Mouse (Mus musculus) MEL (cell line): Measurements from ENCODE around the gene Gpr27. TPM values are rescaled to one million over a fixed set of nuclear protein-coding genes. Genes with fewer than 3 reads are reported as not detected.

Experiments
- DNase-seq: peaks from one replicate; pipeline ENCODE4 v3.0.0; 2011; ENCODE audit warnings: low read depth, low spot score
- H3K27ac ChIP-seq: 2 replicates; pipeline ENCODE4 v1.5.1; 2012; ENCODE audit warnings: low read depth, mild to moderate bottlenecking, control low read depth, low read length, moderate library complexity; ENCODE audit not compliant: control insufficient read depth
- H3K27me3 ChIP-seq, 2 experiments: fragments of 150-350 bp in 1 of 2; sonication (generic) in 1 of 2; 2 replicates each; pipeline ENCODE4 v1.6.1; 2012; ENCODE audit warnings: low read length in 2 of 2, mild to moderate bottlenecking in 2 of 2, improper control_type of control experiment in 1 of 2, moderate library complexity in 1 of 2; ENCODE audit not compliant: insufficient read depth in 2 of 2, control insufficient read depth in 1 of 2
- H3K36me3 ChIP-seq, 2 experiments: 2 replicates each; pipeline ENCODE4 v1.6.1; 2012 to 2014; ENCODE audit warnings: low read length in 2 of 2, improper control_type of control experiment in 1 of 2, inconsistent platforms in 1 of 2, mild to moderate bottlenecking in 1 of 2; ENCODE audit not compliant: insufficient read depth in 2 of 2, control insufficient read depth in 1 of 2
- H3K4me1 ChIP-seq, 2 experiments: fragments of 150-350 bp in 1 of 2; sonication (generic) in 1 of 2; 2 replicates each; pipeline ENCODE4 v1.6.1; 2012; ENCODE audit warnings: low read length in 2 of 2, improper control_type of control experiment in 1 of 2, mild to moderate bottlenecking in 1 of 2; ENCODE audit not compliant: insufficient read depth in 2 of 2, control insufficient read depth in 1 of 2
- H3K4me3 ChIP-seq, 2 experiments: fragments of 150-350 bp in 1 of 2; sonication (generic) in 1 of 2; 2 replicates each; pipeline ENCODE4 v1.5.1; 2012; ENCODE audit warnings: low read depth in 2 of 2, low read length in 2 of 2, mild to moderate bottlenecking in 2 of 2, moderate library complexity in 2 of 2, control low read depth in 1 of 2, improper control_type of control experiment in 1 of 2; ENCODE audit not compliant: control insufficient read depth in 1 of 2, insufficient read depth in 1 of 2
- H3K79me2 ChIP-seq: 2 replicates; pipeline ENCODE4 v1.6.1; 2012; ENCODE audit warnings: mild to moderate bottlenecking, low read length, moderate library complexity; ENCODE audit not compliant: control insufficient read depth, poor library complexity, insufficient read depth
- H3K9ac ChIP-seq: 2 replicates; pipeline ENCODE4 v1.6.1; 2012; ENCODE audit warnings: low read depth, mild to moderate bottlenecking, control low read depth, low read length, moderate library complexity; ENCODE audit not compliant: control insufficient read depth, poor library complexity, severe bottlenecking
- H3K9me3 ChIP-seq: fragments of 150-350 bp; sonication (generic); replicated peaks from 2 replicates; pipeline ENCODE4 v1.6.1; 2012; ENCODE audit warnings: mild to moderate bottlenecking, low read length, improper control_type of control experiment, moderate library complexity; ENCODE audit not compliant: insufficient read depth
- CHD1 ChIP-seq: IDR thresholded peaks from 2 replicates; pipeline ENCODE4 v1.6.1; 2012; ENCODE audit warnings: low read depth, mild to moderate bottlenecking, inconsistent platforms, low read length, improper control_type of control experiment
- CHD2 ChIP-seq: IDR thresholded peaks from 2 replicates; pipeline ENCODE4 v1.6.1; 2011; ENCODE audit warnings: low read length, improper control_type of control experiment
- CTCF ChIP-seq, 3 experiments: IDR thresholded peaks in 2 of 3; conservative IDR thresholded peaks in 1 of 3; 2 replicates each; pipeline ENCODE4 v1.5.1; 2011 to 2012; ENCODE audit warnings: low read length in 3 of 3, low read depth in 2 of 3, mild to moderate bottlenecking in 2 of 3, improper control_type of control experiment in 1 of 3, inconsistent platforms in 1 of 3, mixed read lengths in 1 of 3, moderate library complexity in 1 of 3; ENCODE audit not compliant: control insufficient read depth in 1 of 3, insufficient read depth in 1 of 3, poor library complexity in 1 of 3, severe bottlenecking in 1 of 3
- E2F4 ChIP-seq: IDR thresholded peaks from 2 replicates; pipeline ENCODE4 v1.6.1; 2011; ENCODE audit warnings: low read depth, low read length, improper control_type of control experiment, borderline replicate concordance
- EP300 ChIP-seq, 2 experiments: IDR thresholded peaks; 2 replicates each; pipeline ENCODE4 v1.6.1; 2011; ENCODE audit warnings: improper control_type of control experiment in 2 of 2, low read length in 2 of 2, low read depth in 1 of 2, mild to moderate bottlenecking in 1 of 2
- GABPA ChIP-seq: IDR thresholded peaks from 2 replicates; pipeline ENCODE4 v1.6.1; 2012; ENCODE audit warnings: low read depth, mild to moderate bottlenecking, inconsistent platforms, low read length, improper control_type of control experiment, moderate library complexity
- HCFC1 ChIP-seq: IDR thresholded peaks from 2 replicates; pipeline ENCODE4 v1.6.1; 2012; ENCODE audit warnings: low read depth, mild to moderate bottlenecking, inconsistent platforms, low read length, improper control_type of control experiment, moderate library complexity
- KAT2A ChIP-seq: conservative IDR thresholded peaks from 2 replicates; pipeline ENCODE4 v1.6.1; 2012; ENCODE audit warnings: low read depth, low read length, improper control_type of control experiment, inconsistent platforms
- MEF2A ChIP-seq: IDR thresholded peaks from 2 replicates; pipeline ENCODE4 v1.6.1; 2014; ENCODE audit warnings: low read depth, mild to moderate bottlenecking, inconsistent platforms, low read length, improper control_type of control experiment; ENCODE audit not compliant: poor library complexity, insufficient replicate concordance, severe bottlenecking; ENCODE audit errors: extremely low read depth
- POLR2AphosphoS5 ChIP-seq: IDR thresholded peaks from 2 replicates; pipeline ENCODE4 v1.6.1; 2012; ENCODE audit warnings: low read depth, borderline replicate concordance, mild to moderate bottlenecking, inconsistent platforms, low read length, moderate library complexity, mixed read lengths
- RAD21 ChIP-seq: IDR thresholded peaks from 2 replicates; pipeline ENCODE4 v1.6.1; 2011; ENCODE audit warnings: mild to moderate bottlenecking, low read depth, low read length, improper control_type of control experiment
- SIN3A ChIP-seq: IDR thresholded peaks from 2 replicates; pipeline ENCODE4 v1.6.1; 2012; ENCODE audit warnings: low read length, improper control_type of control experiment, inconsistent platforms
- SMC3 ChIP-seq: IDR thresholded peaks from 2 replicates; pipeline ENCODE4 v1.6.1; 2011; ENCODE audit warnings: low read depth, low read length, improper control_type of control experiment
- TAL1 ChIP-seq: IDR thresholded peaks from 2 replicates; pipeline ENCODE4 v1.6.1; 2012; ENCODE audit warnings: mild to moderate bottlenecking, inconsistent platforms, low read length, moderate library complexity, mixed read lengths
- UBTF ChIP-seq: IDR thresholded peaks from 2 replicates; pipeline ENCODE4 v1.6.1; 2012; ENCODE audit warnings: low read depth, mild to moderate bottlenecking, inconsistent platforms, low read length, improper control_type of control experiment, moderate library complexity, borderline replicate concordance; ENCODE audit not compliant: insufficient read depth
- USF2 ChIP-seq, 2 experiments: IDR thresholded peaks; 2 replicates each; pipeline ENCODE4 v1.6.1; 2011 to 2012; ENCODE audit warnings: improper control_type of control experiment in 2 of 2, low read length in 2 of 2, borderline replicate concordance in 1 of 2, inconsistent platforms in 1 of 2, low read depth in 1 of 2, mild to moderate bottlenecking in 1 of 2; ENCODE audit not compliant: insufficient read depth in 1 of 2
- ZNF384 ChIP-seq: IDR thresholded peaks from 2 replicates; pipeline ENCODE4 v1.6.1; 2012; ENCODE audit warnings: low read depth, mild to moderate bottlenecking, inconsistent platforms, low read length, improper control_type of control experiment
- polyA plus RNA-seq, 2 experiments: library from polyadenylated mRNA; stranded (reverse) in 1 of 2; unstranded in 1 of 2; fragments of >175 nt in 1 of 2; fragments of >200 nt in 1 of 2; gene quantifications; 2 replicates each; pipeline versions ENCODE4 v1.2.1 to v1.2.4; 2012; ENCODE audit warnings: low replicate concordance in 2 of 2, low read depth in 1 of 2; ENCODE audit not compliant: insufficient read length in 2 of 2, insufficient read depth in 1 of 2, missing spikeins in 1 of 2
- total RNA-seq: library from RNA; depleted of rRNA; stranded (reverse); fragments of 300-350 nt; gene quantifications from 2 replicates; pipeline ENCODE4 v1.2.3, GENCODE M21; 2012

The Gpr27 gene
- total and polyA plus RNA-seq, 3 experiments, result not detected

- H3K9ac ChIP-seq, result no peak overlapping the region
- no peak overlapping the region for H3K27ac ChIP-seq
- no peaks in the 10 kb centered on the region for H3K4me1 ChIP-seq
- H3K4me3 ChIP-seq, result no peak overlapping the region
- H3K27me3 ChIP-seq, result no peaks in the 10 kb centered on the region; a peak in 1 of 4 replicates
- DNase-seq, result no peak
- H3K79me2 ChIP-seq, result no peaks in the 10 kb centered on the region
- no peaks in the 10 kb centered on the region for H3K36me3 ChIP-seq
- TF ChIP-seq CHD1 (no peak), ZNF384 (no peak), E2F4 (no peak), CTCF (IDR thresholded peaks at IDR 0.05 in 2 of 3, conservative IDR thresholded peaks at IDR 0.05 in 1 of 3; ENCODE audit: control insufficient read depth in 1 of 3, insufficient read depth in 1 of 3, low read depth in 2 of 3, low read length in 3 of 3, poor library complexity in 1 of 3, severe bottlenecking in 1 of 3) (peak in 1 of 3 experiments; percentile 5; a peak in 1 of 6 replicates), RAD21 (peak; percentile 11; the same call in 1 of the 2 replicates), HCFC1 (no peak), EP300 (IDR thresholded peaks at IDR 0.05; ENCODE audit: low read depth in 1 of 2, low read length in 2 of 2) (no peak)
- TF ChIP-seq, all 39 proteins: peak for 2
- no peaks in the 10 kb centered on the region for H3K9me3 ChIP-seq
Measured at GRCm38 (mm10) chr6:99652341-99652740, 40.1 kb upstream of the Gpr27 start.

- Histone ChIP-seq H3K9me3 (no peaks in the 10 kb centered on the region), H3K27me3 (no peaks in the 10 kb centered on the region; a peak in 1 of 4 replicates), H3K27ac (no peak overlapping the region), H3K4me1 (no peaks in the 10 kb centered on the region), H3K4me3 (no peak overlapping the region), H3K79me2 (no peaks in the 10 kb centered on the region), H3K36me3 (no peaks in the 10 kb centered on the region), H3K9ac (no peak overlapping the region)
- no peak for DNase-seq
- no peak for TF ChIP-seq USF2 (IDR thresholded peaks at IDR 0.05; ENCODE audit: borderline replicate concordance in 1 of 2, insufficient read depth in 1 of 2, low read depth in 1 of 2, low read length in 2 of 2)
- TF ChIP-seq KAT2A, result no peak
- TF ChIP-seq SMC3, result no peak
Measured at GRCm38 (mm10) chr6:99654343-99654742, 38.1 kb upstream of the Gpr27 start.

DNA sequence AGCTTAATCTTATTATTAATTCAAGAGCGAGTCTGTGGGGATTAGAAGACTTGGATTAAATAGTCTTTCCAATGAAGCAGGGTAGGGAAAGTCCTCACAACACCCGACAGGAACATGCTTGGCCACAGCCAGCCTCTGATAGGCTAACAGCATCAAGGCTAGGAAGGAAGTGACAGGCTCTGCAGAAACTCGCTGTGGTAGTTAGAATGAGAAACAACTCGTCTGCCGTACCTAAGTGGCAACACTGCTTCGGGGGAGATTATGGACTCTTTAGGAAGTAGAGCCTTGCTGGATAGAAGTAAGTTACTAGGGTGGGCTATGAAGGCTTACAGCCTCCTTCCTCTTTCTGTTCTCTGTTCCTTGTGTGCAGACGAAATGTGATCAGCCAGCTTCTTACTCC is 37.0 kb upstream of the Gpr27 start:
- no peaks in the 10 kb centered on the region for H3K79me2 ChIP-seq
- no peaks in the 10 kb centered on the region for H3K4me1 ChIP-seq
- H3K4me3 ChIP-seq, result no peak overlapping the region
- DNase-seq, result no peak
- no peak overlapping the region for H3K27ac ChIP-seq
- H3K27me3 ChIP-seq, result no peaks in the 10 kb centered on the region; a peak in 1 of 4 replicates
- H3K9me3 ChIP-seq, result no peaks in the 10 kb centered on the region
- H3K36me3 ChIP-seq, result no peaks in the 10 kb centered on the region
- no peak overlapping the region for H3K9ac ChIP-seq
- TF ChIP-seq TAL1, result no peak
- no peak for TF ChIP-seq CHD1
- TF ChIP-seq CHD2, result no peak
- TF ChIP-seq POLR2AphosphoS5, result no peak
- no peak for TF ChIP-seq GABPA
- no peak for TF ChIP-seq MEF2A
- TF ChIP-seq RAD21, result no peak
- no peak for TF ChIP-seq ZNF384
- TF ChIP-seq EP300 (IDR thresholded peaks at IDR 0.05; ENCODE audit: low read depth in 1 of 2, low read length in 2 of 2), result no peak
- no peak for TF ChIP-seq SIN3A
- TF ChIP-seq CTCF (IDR thresholded peaks at IDR 0.05 in 2 of 3, conservative IDR thresholded peaks at IDR 0.05 in 1 of 3; ENCODE audit: control insufficient read depth in 1 of 3, insufficient read depth in 1 of 3, low read depth in 2 of 3, low read length in 3 of 3, poor library complexity in 1 of 3, severe bottlenecking in 1 of 3), result no peak
- TF ChIP-seq UBTF, result no peak
- TF ChIP-seq, all 39 proteins: peak for 0
